Comparison of ENCODE assay signal across 20 mouse cellular contexts in the genomic region with DNA sequence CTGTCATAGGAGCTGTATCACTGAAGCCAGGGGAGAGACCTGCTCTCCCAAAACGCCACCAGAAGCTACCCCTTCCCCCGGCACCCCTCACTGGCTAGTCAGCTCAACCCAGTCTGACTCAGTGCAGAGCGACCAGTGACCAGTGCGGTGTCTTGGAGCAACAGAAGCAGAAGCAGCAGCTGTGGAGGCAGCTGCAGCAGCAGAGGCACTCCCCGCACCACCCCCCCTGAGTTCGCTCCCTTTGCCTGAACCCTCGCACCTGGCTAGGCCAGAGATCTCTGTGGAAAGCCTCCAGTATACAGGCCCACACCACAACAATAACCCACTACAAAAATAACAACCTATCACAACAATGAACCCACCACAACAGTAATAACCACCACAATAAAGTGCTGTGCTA. TPM values are rescaled to one million over a fixed set of nuclear protein-coding genes. Genes with fewer than 3 reads are reported as not detected.
A peak's percentile ranks its signal among the peaks of the same experiment; 100 is the strongest.
DNase-seq lines count a peak whose midpoint lies in the region; ATAC-seq and TF ChIP-seq lines count a peak whose summit lies in the region.
"Had no signal": no experiment of that assay in that cellular context is flagged by ENCODE, and none has a peak within 500 bp of the region (broad histone marks: within the 10 kb centered on the region; RNA-seq: fewer than 3 reads in every experiment).

No protein-coding gene starts in this region.

- ATAC-seq in neural tube, embryonic 15.5 days (ENCODE audit: low FRiP score) = no peak
- ATAC-seq: hindbrain, embryonic 16.5 days had no signal

- peak overlapping the region; percentile 67 for H3K27ac ChIP-seq in small intestine, adult 2 months (ENCODE audit: insufficient read depth, low read depth, low read length)
- no peak overlapping the region for H3K27ac ChIP-seq in neural tube, embryonic 15.5 days (replicated peaks)
- H3K27ac ChIP-seq: kidney, embryonic 15.5 days; midbrain, embryonic 12.5 days; neural tube, embryonic 13.5 days had no signal

- no peak for TF ChIP-seq POLR2A in small intestine, adult 2 months (IDR thresholded peaks at IDR 0.05; ENCODE audit: low read depth, low read length)

- 15% methylated on average over 7 of the region's 7 CpGs for WGBS in small intestine, adult 2 months
- WGBS in neural tube, embryonic 15.5 days = 80% methylated on average over 7 of the region's 7 CpGs

- no peak overlapping the region for H3K4me2 ChIP-seq in neural tube, embryonic 15.5 days
- H3K4me2 ChIP-seq: kidney, embryonic 15.5 days; midbrain, embryonic 12.5 days; neural tube, embryonic 13.5 days had no signal

- no peaks in the 10 kb centered on the region for H3K27me3 ChIP-seq in small intestine, adult 2 months (ENCODE audit: control insufficient read depth, insufficient read depth, low read length)
- no peaks in the 10 kb centered on the region for H3K27me3 ChIP-seq in neural tube, embryonic 15.5 days (replicated peaks)
- H3K27me3 ChIP-seq: kidney, embryonic 15.5 days; midbrain, embryonic 12.5 days; neural tube, embryonic 13.5 days had no signal

- DNase-seq in gastrocnemius, postnatal 10 days = peak; percentile 16
- DNase-seq in gastrocnemius, adult 18-20 months (ENCODE audit: low spot score) = no peak
- DNase-seq in spleen, postnatal 4 days (ENCODE audit: low spot score in 2 of 2) = peak; percentile 39 to 68
- no peak for DNase-seq in spleen, adult 18-20 months
- DNase-seq in left cerebral cortex, adult 9 months (ENCODE audit: low spot score in 2 of 2) = no peak
- no peak for DNase-seq in yolk sac, embryonic 10.5 days (ENCODE audit: low spot score)
- DNase-seq: cerebellum, adult 2 months; embryo, embryonic 11 days; lung, adult 2 months; right cerebral cortex, adult 18-20 months had no signal

- H3K36me3 ChIP-seq in small intestine, adult 2 months (ENCODE audit: control insufficient read depth, insufficient read depth, low read length) = no peaks in the 10 kb centered on the region
- H3K36me3 ChIP-seq in neural tube, embryonic 15.5 days = no peaks in the 10 kb centered on the region
- H3K36me3 ChIP-seq: G1E; kidney, embryonic 15.5 days; midbrain, embryonic 12.5 days; neural tube, embryonic 13.5 days had no signal

- peaks cover 24% of the 10 kb centered on the region for H3K4me1 ChIP-seq in small intestine, adult 2 months (ENCODE audit: control insufficient read depth, insufficient read depth, insufficient read length, low read length)
- H3K4me1 ChIP-seq in neural tube, embryonic 15.5 days = no peaks in the 10 kb centered on the region
- H3K4me1 ChIP-seq: kidney, embryonic 15.5 days; midbrain, embryonic 12.5 days; neural tube, embryonic 13.5 days had no signal

- no peaks in the 10 kb centered on the region for H3K9me3 ChIP-seq in neural tube, embryonic 15.5 days (replicated peaks)
- H3K9me3 ChIP-seq: G1E; kidney, embryonic 15.5 days; midbrain, embryonic 12.5 days; neural tube, embryonic 13.5 days had no signal

- no peak overlapping the region for H3K9ac ChIP-seq in neural tube, embryonic 15.5 days (replicated peaks)
- H3K9ac ChIP-seq: kidney, embryonic 15.5 days; midbrain, embryonic 12.5 days; neural tube, embryonic 13.5 days had no signal

- no peak for TF ChIP-seq CTCF in small intestine, adult 2 months (IDR thresholded peaks at IDR 0.05; ENCODE audit: extremely low read depth, insufficient read length, insufficient replicate concordance, low read depth, low read length)

- H3K4me3 ChIP-seq in small intestine, adult 2 months (ENCODE audit: low read depth, low read length) = no peak overlapping the region
- H3K4me3 ChIP-seq in neural tube, embryonic 15.5 days (replicated peaks) = no peak overlapping the region
- H3K4me3 ChIP-seq: kidney, embryonic 15.5 days; midbrain, embryonic 12.5 days; neural tube, embryonic 13.5 days had no signal

RNA-seq across cellular contexts. Expression of a gene that starts 3.9 kb away (rescaled TPM):
- total RNA-seq in gastrocnemius, postnatal 10 days (2021) = 1 to 10 TPM; 1.5 to 3.4 TPM
- 1 to 10 TPM; 1.2 to 1.8 TPM for total RNA-seq in gastrocnemius, adult 18-20 months (2021)
- polyA plus RNA-seq in small intestine, adult 2 months (2012; rRNA removed) = 3.1 and 3.3 TPM in 2 replicates
- polyA plus RNA-seq in neural tube, embryonic 15.5 days (2015; fragmentation: Nextera tagmentation; extraction: Ambion mirVana) = 1.2 and 1.7 TPM in 2 replicates

RNA-seq across cellular contexts. Expression of a gene that starts 3.9 kb away (rescaled TPM):
- total RNA-seq in gastrocnemius, postnatal 10 days (2021) = not detected
- not detected for total RNA-seq in gastrocnemius, adult 18-20 months (2021)
- 0.05 and 0.09 TPM in 2 replicates for polyA plus RNA-seq in small intestine, adult 2 months (2012; rRNA removed)
- not detected in 2 replicates for polyA plus RNA-seq in neural tube, embryonic 15.5 days (2015; fragmentation: Nextera tagmentation; extraction: Ambion mirVana)
- total RNA-seq: G1E had no signal
- polyA plus RNA-seq: cerebellum, adult 2 months; G1E; heart, embryonic 14.5 days; hindbrain, embryonic 16.5 days; kidney, embryonic 15.5 days; limb, embryonic 11.5 days; midbrain, embryonic 12.5 days; neural tube, embryonic 13.5 days; stomach, embryonic 14.5 days had no signal

RNA-seq across cellular contexts. Expression of a gene that starts 54.8 kb away (rescaled TPM):
- total RNA-seq in gastrocnemius, postnatal 10 days (2021) = 100 to 1,000 TPM; 238 to 256 TPM
- total RNA-seq in gastrocnemius, adult 18-20 months (2021) = 100 to 1,000 TPM; 195 to 222 TPM
- polyA plus RNA-seq in small intestine, adult 2 months (2012; rRNA removed) = 7.4 and 8.8 TPM in 2 replicates
- polyA plus RNA-seq in neural tube, embryonic 15.5 days (2015; fragmentation: Nextera tagmentation; extraction: Ambion mirVana) = 0.31 and 0.40 TPM in 2 replicates
- polyA plus RNA-seq: hindbrain, embryonic 16.5 days; midbrain, embryonic 12.5 days; neural tube, embryonic 13.5 days had no signal

Comparison
In these comparisons a context has a peak if more than half of its experiments do, and no peak if none do; other contexts are left out.
1. DNase-seq: peak in gastrocnemius, postnatal 10 days (single experiment) and spleen, postnatal 4 days (2 of 2); none in gastrocnemius, adult 18-20 months (single experiment), spleen, adult 18-20 months (0 of 2), left cerebral cortex, adult 9 months (0 of 2) and yolk sac, embryonic 10.5 days (single experiment).